In genomic region chr6:73512907-73513306, GRCm38 (mm10) we compare ENCODE assay signal across 16 mouse cellular contexts. TPM values are rescaled to one million over a fixed set of nuclear protein-coding genes. Genes with fewer than 3 reads are reported as not detected.
DNase-seq lines count a peak whose midpoint lies in the region; ATAC-seq and TF ChIP-seq lines count a peak whose summit lies in the region.
"Had no signal": no experiment of that assay in that cellular context is flagged by ENCODE, and none has a peak within 500 bp of the region (broad histone marks: within the 10 kb centered on the region; RNA-seq: fewer than 3 reads in every experiment).

No protein-coding gene starts in this region.

- no peaks in the 10 kb centered on the region for H3K4me1 ChIP-seq in lung, postnatal 0 days (ENCODE audit: insufficient read depth, low read depth, low read length)
- no peaks in the 10 kb centered on the region for H3K4me1 ChIP-seq in forebrain, embryonic 12.5 days
- H3K4me1 ChIP-seq: heart, embryonic 15.5 days had no signal

- TF ChIP-seq CTCF in lung, postnatal 0 days (IDR thresholded peaks at IDR 0.05): peak; percentile 42

- no peak overlapping the region for H3K27ac ChIP-seq in lung, postnatal 0 days (ENCODE audit: low read length)
- H3K27ac ChIP-seq in forebrain, embryonic 12.5 days: no peak overlapping the region
- H3K27ac ChIP-seq: heart, embryonic 15.5 days had no signal

- H3K9ac ChIP-seq in lung, postnatal 0 days (replicated peaks; ENCODE audit: low read depth): no peak overlapping the region
- H3K9ac ChIP-seq in forebrain, embryonic 12.5 days: no peak overlapping the region
- H3K9ac ChIP-seq: heart, embryonic 15.5 days had no signal

- H3K9me3 ChIP-seq in lung, postnatal 0 days (ENCODE audit: low read length): no peaks in the 10 kb centered on the region
- H3K9me3 ChIP-seq in forebrain, embryonic 12.5 days: no peaks in the 10 kb centered on the region
- H3K9me3 ChIP-seq: heart, embryonic 15.5 days had no signal

- TF ChIP-seq EP300 in lung, postnatal 0 days (IDR thresholded peaks at IDR 0.05): no peak

- no peaks in the 10 kb centered on the region for H3K27me3 ChIP-seq in lung, postnatal 0 days (replicated peaks; ENCODE audit: insufficient read depth, low read length)
- no peaks in the 10 kb centered on the region for H3K27me3 ChIP-seq in forebrain, embryonic 12.5 days
- H3K27me3 ChIP-seq: heart, embryonic 15.5 days had no signal

- ATAC-seq in lung, postnatal 0 days: no peak
- ATAC-seq in forebrain, embryonic 12.5 days (ENCODE audit: low FRiP score): no peak

- H3K4me3 ChIP-seq in lung, postnatal 0 days (ENCODE audit: low read depth, low read length): no peak overlapping the region
- H3K4me3 ChIP-seq in forebrain, embryonic 12.5 days (replicated peaks): no peak overlapping the region
- H3K4me3 ChIP-seq: erythroblast, embryonic 14.5 days; heart, embryonic 15.5 days had no signal

- WGBS in lung, postnatal 0 days: 20% methylated on average over 1 of the region's 1 CpGs
- 22% methylated on average over 1 of the region's 1 CpGs for WGBS in forebrain, embryonic 12.5 days

- no peak overlapping the region for H3K4me2 ChIP-seq in lung, postnatal 0 days (replicated peaks; ENCODE audit: low read depth, low read length)
- no peak overlapping the region for H3K4me2 ChIP-seq in forebrain, embryonic 12.5 days
- H3K4me2 ChIP-seq: heart, embryonic 15.5 days had no signal

- H3K36me3 ChIP-seq in lung, postnatal 0 days (ENCODE audit: insufficient read depth, low read length): no peaks in the 10 kb centered on the region
- H3K36me3 ChIP-seq in forebrain, embryonic 12.5 days (replicated peaks): no peaks in the 10 kb centered on the region
- H3K36me3 ChIP-seq: heart, embryonic 15.5 days had no signal

- peak; percentile 6 for DNase-seq in heart, postnatal 4 days
- DNase-seq in heart, adult 9 months (ENCODE audit: low spot score in 2 of 2): no peak
- DNase-seq in lung, postnatal 0 days (ENCODE audit: low spot score): no peak
- no peak for DNase-seq in lung, postnatal 4 days
- peak; percentile 5 for DNase-seq in NIH3T3 (ENCODE audit: low read depth)
- peak; percentile 42 to 45 for DNase-seq in kidney, postnatal 25 days
- no peak for DNase-seq in cerebellum, adult 11 months
- DNase-seq: lung, postnatal 14 days; thymus, postnatal 14 days had no signal

RNA-seq across cellular contexts. Expression of gene 4931417E11Rik, which starts 43.4 kb away (rescaled TPM):
- total RNA-seq in heart, postnatal 4 days (2021): not detected
- not detected in 2 replicates for polyA plus RNA-seq in lung, postnatal 0 days (2015; fragmentation: Nextera tagmentation; extraction: Ambion mirVana)
- polyA plus RNA-seq in forebrain, embryonic 12.5 days (2016; fragmentation: Nextera tagmentation; extraction: Ambion mirVana): not detected in 2 replicates
- total RNA-seq: adrenal gland, adult 18-20 months; gastrocnemius, adult 8-10 months; left cerebral cortex, postnatal 25 days had no signal
- polyA plus RNA-seq: erythroblast, embryonic 14.5 days; heart, embryonic 15.5 days; intestine, embryonic 14.5 days had no signal

Comparison
In these comparisons a context has a peak if more than half of its experiments do, and no peak if none do; other contexts are left out.
1. DNase-seq: peak in heart, postnatal 4 days (single experiment), NIH3T3 (single experiment) and kidney, postnatal 25 days (2 of 2); none in heart, adult 9 months (0 of 2), lung, postnatal 0 days (single experiment), lung, postnatal 4 days (0 of 2) and cerebellum, adult 11 months (single experiment).